Mouse (Mus musculus) liver, postnatal 0 days (tissue): ENCODE measurements at regions not wholly inside any gene's neighbourhood (a gene's known extent, or its start where the extent isn't known, plus 50 kb on each side); places are given as distances from the start of the nearest gene placed in this dataset.

Source experiments
- CTCF ChIP-seq: sonication (generic); IDR thresholded peaks from 2 replicates; pipeline ENCODE4 v1.5.1; 2016; ENCODE audit warnings: antibody characterized with exemption, low read depth
- EP300 ChIP-seq: IDR thresholded peaks from 2 replicates; pipeline ENCODE4 v1.6.1; 2016; ENCODE audit warnings: antibody characterized with exemption, low read depth, mild to moderate bottlenecking

- TF ChIP-seq EP300, result no peak
- TF ChIP-seq CTCF, result no peak
Observed at GRCm38 (mm10) chr17:72689606-72690005, 85.2 kb upstream of the Alk start.
